Mouse (Mus musculus): ENCODE measurements around the gene Gm765. TPM values are rescaled to one million over a fixed set of nuclear protein-coding genes. Genes with fewer than 3 reads are reported as not detected.
A peak's percentile ranks its signal among the peaks of the same experiment; 100 is the strongest.

Gene Gm765
- not detected for total RNA-seq (2021)
- long read RNA-seq, partial matches to known transcripts = 0 of 1 reads
- long read RNA-seq, other reads (novel, unspliced or antisense) = 1 of 1 reads

- no peak for DNase-seq (ENCODE audit: low spot score in 2 of 2)
Measured at GRCm38 (mm10) chr6:98342654-98343053, at the start of gene Gm765. Gm765 (minus strand) TSS chr6:98342754.

- peak; percentile 21 to 24 for DNase-seq (ENCODE audit: low spot score in 2 of 2)
Measured at GRCm38 (mm10) chr6:98385487-98385886, 42.9 kb upstream of the Gm765 start.

GRCm38 (mm10) chr6:98384431-98384830, 41.9 kb upstream of the Gm765 start:
- peak in 1 of 2 experiments; percentile 24 for DNase-seq (ENCODE audit: low spot score in 2 of 2)

- DNase-seq (ENCODE audit: low spot score in 2 of 2) = peak; percentile 29 to 43
Measured at GRCm38 (mm10) chr6:98383411-98383810, 40.9 kb upstream of the Gm765 start.

GRCm38 (mm10) chr6:98366199-98366598, 23.6 kb upstream of the Gm765 start:
- no peak for DNase-seq (ENCODE audit: low spot score in 2 of 2)

- no peak for DNase-seq (ENCODE audit: low spot score in 2 of 2)
Measured at GRCm38 (mm10) chr6:98355271-98355670, 12.7 kb upstream of the Gm765 start.

- DNase-seq (ENCODE audit: low spot score in 2 of 2) = no peak
Measured at GRCm38 (mm10) chr6:98353285-98353684, 10.7 kb upstream of the Gm765 start.

- no peak for DNase-seq (ENCODE audit: low spot score in 2 of 2)
Measured at GRCm38 (mm10) chr6:98332714-98333113, 9.8 kb downstream of the Gm765 start.

- no peak for DNase-seq (ENCODE audit: low spot score in 2 of 2)
Measured at GRCm38 (mm10) chr6:98311659-98312058, 30.9 kb downstream of the Gm765 start.

- no peak for DNase-seq (ENCODE audit: low spot score in 2 of 2)
Measured at GRCm38 (mm10) chr6:98307647-98308046, 34.9 kb downstream of the Gm765 start.

- DNase-seq (ENCODE audit: low spot score in 2 of 2) = no peak
Measured at GRCm38 (mm10) chr6:98307159-98307558, 35.4 kb downstream of the Gm765 start.

GRCm38 (mm10) chr6:98292064-98292463, 50.5 kb downstream of the Gm765 start:
- no peak for DNase-seq (ENCODE audit: low spot score in 2 of 2)

- DNase-seq (ENCODE audit: low spot score in 2 of 2) = no peak
Measured at GRCm38 (mm10) chr6:98288316-98288715, 54.2 kb downstream of the Gm765 start.

- DNase-seq (ENCODE audit: low spot score in 2 of 2) = no peak
Measured at GRCm38 (mm10) chr6:98287521-98287920, 55.0 kb downstream of the Gm765 start.

- DNase-seq (ENCODE audit: low spot score in 2 of 2) = no peak
Measured at GRCm38 (mm10) chr6:98285190-98285589, 57.4 kb downstream of the Gm765 start.

GRCm38 (mm10) chr6:98282791-98283190, 59.8 kb downstream of the Gm765 start:
- no peak for DNase-seq (ENCODE audit: low spot score in 2 of 2)

- peak; percentile 49 to 53 for DNase-seq (ENCODE audit: low spot score in 2 of 2)
Measured at GRCm38 (mm10) chr6:98271553-98271952, 71.0 kb downstream of the Gm765 start.

GRCm38 (mm10) chr6:98262961-98263360, 79.6 kb downstream of the Gm765 start:
- no peak for DNase-seq (ENCODE audit: low spot score in 2 of 2)

GRCm38 (mm10) chr6:98259016-98259415, 83.5 kb downstream of the Gm765 start:
- no peak for DNase-seq (ENCODE audit: low spot score in 2 of 2)

- no peak for DNase-seq (ENCODE audit: low spot score in 2 of 2)
Measured at GRCm38 (mm10) chr6:98246449-98246848, 96.1 kb downstream of the Gm765 start.

- DNase-seq (ENCODE audit: low spot score in 2 of 2) = no peak
Measured at GRCm38 (mm10) chr6:98243186-98243585, 99.4 kb downstream of the Gm765 start.

- no peak for DNase-seq (ENCODE audit: low spot score in 2 of 2)
Measured at GRCm38 (mm10) chr6:98240561-98241272, 101.8 kb downstream of the Gm765 start.

GRCm38 (mm10) chr6:98234097-98234496, 108.5 kb downstream of the Gm765 start:
- DNase-seq (ENCODE audit: low spot score in 2 of 2) = no peak
